Mouse (Mus musculus): Measurements from ENCODE around the gene Max. TPM values are rescaled to one million over a fixed set of nuclear protein-coding genes. Genes with fewer than 3 reads are reported as not detected.

Max gene
- polyA plus RNA-seq, 1 experiment from 2014 or later = 15.2 TPM

GRCm38 (mm10) chr12:76918855-76919254 is 43.1 kb downstream of the Max start:
- DNase-seq (ENCODE audit: low spot score) = no peak
- ATAC-seq (replicated peaks; ENCODE audit: low FRiP score, low read depth) = no peak
- Histone ChIP-seq H3K27me3 (ENCODE audit: insufficient read depth, low read length) (no peaks in the 10 kb centered on the region), H3K4me2 (ENCODE audit: low read length) (no peak overlapping the region), H3K27ac (no peak overlapping the region), H3K36me3 (ENCODE audit: insufficient read depth, low read length) (no peaks in the 10 kb centered on the region), H3K4me3 (replicated peaks; ENCODE audit: low read depth, low read length) (no peak overlapping the region), H3K9me3 (replicated peaks; ENCODE audit: low read length) (no peaks in the 10 kb centered on the region), H3K9ac (ENCODE audit: low read depth, low read length) (no peak overlapping the region), H3K4me1 (replicated peaks; ENCODE audit: insufficient read depth, low read length) (no peaks in the 10 kb centered on the region)
- TF ChIP-seq CTCF (IDR thresholded peaks at IDR 0.05; ENCODE audit: low read depth) = no peak
- 66% methylated on average over 3 of the region's 3 CpGs for WGBS

GRCm38 (mm10) chr12:76918113-76918512 is 43.9 kb downstream of the Max start:
- ATAC-seq (replicated peaks; ENCODE audit: low FRiP score, low read depth) (no peak), DNase-seq (ENCODE audit: low spot score) (no peak)
- Histone ChIP-seq H3K4me2 (ENCODE audit: low read length) (no peak overlapping the region), H3K4me3 (replicated peaks; ENCODE audit: low read depth, low read length) (no peak overlapping the region), H3K4me1 (replicated peaks; ENCODE audit: insufficient read depth, low read length) (no peaks in the 10 kb centered on the region), H3K9me3 (replicated peaks; ENCODE audit: low read length) (no peaks in the 10 kb centered on the region), H3K36me3 (ENCODE audit: insufficient read depth, low read length) (no peaks in the 10 kb centered on the region), H3K27me3 (ENCODE audit: insufficient read depth, low read length) (no peaks in the 10 kb centered on the region), H3K27ac (no peak overlapping the region), H3K9ac (ENCODE audit: low read depth, low read length) (no peak overlapping the region)
- TF ChIP-seq CTCF (IDR thresholded peaks at IDR 0.05; ENCODE audit: low read depth) = no peak
- 80% methylated on average over 6 of the region's 6 CpGs for WGBS

- no peak overlapping the region for H3K9ac ChIP-seq (ENCODE audit: low read depth, low read length)
- ATAC-seq (replicated peaks; ENCODE audit: low FRiP score, low read depth) = no peak
- H3K27me3 ChIP-seq (ENCODE audit: insufficient read depth, low read length) = no peaks in the 10 kb centered on the region
- TF ChIP-seq CTCF (IDR thresholded peaks at IDR 0.05; ENCODE audit: low read depth) = no peak
- H3K9me3 ChIP-seq (replicated peaks; ENCODE audit: low read length) = no peaks in the 10 kb centered on the region
- no peak for DNase-seq (ENCODE audit: low spot score)
- 88% methylated on average over 11 of the region's 11 CpGs for WGBS
- H3K4me3 ChIP-seq (replicated peaks; ENCODE audit: low read depth, low read length) = no peak overlapping the region
- H3K27ac ChIP-seq = no peak overlapping the region
- no peaks in the 10 kb centered on the region for H3K4me1 ChIP-seq (replicated peaks; ENCODE audit: insufficient read depth, low read length)
- no peaks in the 10 kb centered on the region for H3K36me3 ChIP-seq (ENCODE audit: insufficient read depth, low read length)
- no peak overlapping the region for H3K4me2 ChIP-seq (ENCODE audit: low read length)
Measured at GRCm38 (mm10) chr12:76916163-76916562, 45.8 kb downstream of the Max start.

GRCm38 (mm10) chr12:76912193-76912592 is 49.8 kb downstream of the Max start:
- H3K4me1 ChIP-seq (replicated peaks; ENCODE audit: insufficient read depth, low read length) = peaks cover 4% of the 10 kb centered on the region; the same call in 1 of the 2 replicates
- 68% methylated on average over 9 of the region's 9 CpGs for WGBS
- H3K9ac ChIP-seq (ENCODE audit: low read depth, low read length) = no peak overlapping the region
- no peak overlapping the region for H3K4me3 ChIP-seq (replicated peaks; ENCODE audit: low read depth, low read length)
- H3K27me3 ChIP-seq (ENCODE audit: insufficient read depth, low read length) = no peaks in the 10 kb centered on the region
- no peaks in the 10 kb centered on the region for H3K36me3 ChIP-seq (ENCODE audit: insufficient read depth, low read length)
- ATAC-seq (replicated peaks; ENCODE audit: low FRiP score, low read depth) (no peak), DNase-seq (ENCODE audit: low spot score) (no peak)
- no peaks in the 10 kb centered on the region for H3K9me3 ChIP-seq (replicated peaks; ENCODE audit: low read length)
- no peak overlapping the region for H3K4me2 ChIP-seq (ENCODE audit: low read length)
- H3K27ac ChIP-seq = no peak overlapping the region
- no peak for TF ChIP-seq CTCF (IDR thresholded peaks at IDR 0.05; ENCODE audit: low read depth)

GRCm38 (mm10) chr12:76911171-76911726 is 50.8 kb downstream of the Max start:
- Histone ChIP-seq H3K9me3 (replicated peaks; ENCODE audit: low read length) (no peaks in the 10 kb centered on the region), H3K9ac (ENCODE audit: low read depth, low read length) (no peak overlapping the region), H3K27ac (no peak overlapping the region), H3K4me1 (replicated peaks; ENCODE audit: insufficient read depth, low read length) (peaks cover 4% of the 10 kb centered on the region; the same call in 1 of the 2 replicates), H3K4me3 (replicated peaks; ENCODE audit: low read depth, low read length) (no peak overlapping the region), H3K4me2 (ENCODE audit: low read length) (no peak overlapping the region), H3K36me3 (ENCODE audit: insufficient read depth, low read length) (no peaks in the 10 kb centered on the region), H3K27me3 (ENCODE audit: insufficient read depth, low read length) (no peaks in the 10 kb centered on the region)
- TF ChIP-seq CTCF (IDR thresholded peaks at IDR 0.05; ENCODE audit: low read depth) = no peak
- DNase-seq (ENCODE audit: low spot score) = no peak
- WGBS = 55% methylated on average over 16 of the region's 16 CpGs
- no peak for ATAC-seq (replicated peaks; ENCODE audit: low FRiP score, low read depth)

- H3K36me3 ChIP-seq (ENCODE audit: insufficient read depth, low read length) = no peaks in the 10 kb centered on the region
- H3K9me3 ChIP-seq (replicated peaks; ENCODE audit: low read length) = no peaks in the 10 kb centered on the region
- 68% methylated on average over 11 of the region's 11 CpGs for WGBS
- H3K4me2 ChIP-seq (ENCODE audit: low read length) = no peak overlapping the region
- DNase-seq (ENCODE audit: low spot score) = no peak
- no peaks in the 10 kb centered on the region for H3K27me3 ChIP-seq (ENCODE audit: insufficient read depth, low read length)
- 0 out of 2 replicates have a peak, but pooled peaks have one; percentile 55 for ATAC-seq (replicated peaks; ENCODE audit: low FRiP score, low read depth)
- H3K4me1 ChIP-seq (replicated peaks; ENCODE audit: insufficient read depth, low read length) = peaks cover 4% of the 10 kb centered on the region; the same call in 1 of the 2 replicates
- H3K27ac ChIP-seq = no peak overlapping the region
- no peak overlapping the region for H3K4me3 ChIP-seq (replicated peaks; ENCODE audit: low read depth, low read length)
- no peak for TF ChIP-seq CTCF (IDR thresholded peaks at IDR 0.05; ENCODE audit: low read depth)
- H3K9ac ChIP-seq (ENCODE audit: low read depth, low read length) = no peak overlapping the region
Measured at GRCm38 (mm10) chr12:76910258-76910940, 51.6 kb downstream of the Max start.

Measured in kidney, postnatal 0 days (tissue).